In genomic region chr9:13825896-13826295, GRCm38 (mm10) we compare ENCODE assay signal across 8 mouse cellular contexts. TPM values are rescaled to one million over a fixed set of nuclear protein-coding genes. Genes with fewer than 3 reads are reported as not detected.
DNase-seq lines count a peak whose midpoint lies in the region; ATAC-seq lines count a peak whose summit lies in the region.

No protein-coding gene starts in this region.

- 4% methylated on average over 8 of the region's 8 CpGs for WGBS in lung, embryonic 15.5 days
- WGBS in embryonic facial prominence, embryonic 15.5 days: 6% methylated on average over 8 of the region's 8 CpGs
- 11% methylated on average over 8 of the region's 8 CpGs for WGBS in limb, embryonic 11.5 days
- 5% methylated on average over 8 of the region's 8 CpGs for WGBS in neural tube, embryonic 15.5 days

- H3K4me2 ChIP-seq in lung, embryonic 15.5 days: peak overlapping the region; percentile 67
- peak overlapping the region; percentile 71 for H3K4me2 ChIP-seq in embryonic facial prominence, embryonic 15.5 days (replicated peaks)
- peak overlapping the region; percentile 60 for H3K4me2 ChIP-seq in limb, embryonic 11.5 days (ENCODE audit: low read depth, severe bottlenecking)
- peak overlapping the region; percentile 76 for H3K4me2 ChIP-seq in neural tube, embryonic 15.5 days

- no peaks in the 10 kb centered on the region for H3K9me3 ChIP-seq in lung, embryonic 15.5 days
- H3K9me3 ChIP-seq in embryonic facial prominence, embryonic 15.5 days (replicated peaks): no peaks in the 10 kb centered on the region
- no peaks in the 10 kb centered on the region for H3K9me3 ChIP-seq in limb, embryonic 11.5 days (ENCODE audit: control insufficient read depth, low read length)
- H3K9me3 ChIP-seq in neural tube, embryonic 15.5 days (replicated peaks): no peaks in the 10 kb centered on the region

- no peak for DNase-seq in lung, postnatal 36 days
- DNase-seq in limb, embryonic 11.5 days (ENCODE audit: low spot score): no peak
- DNase-seq in embryo, embryonic 11 days: no peak
- no peak for DNase-seq in layer of hippocampus, postnatal 10 days (ENCODE audit: low spot score in 2 of 2)
- no peak for DNase-seq in left cerebral cortex, postnatal 10 days (ENCODE audit: extremely low spot score in 1 of 2, low spot score in 2 of 2)

- H3K4me3 ChIP-seq in lung, embryonic 15.5 days: peak overlapping the region; percentile 81
- H3K4me3 ChIP-seq in embryonic facial prominence, embryonic 15.5 days (replicated peaks): peak overlapping the region; percentile 91
- H3K4me3 ChIP-seq in limb, embryonic 11.5 days (ENCODE audit: low read depth, low read length): peak overlapping the region; percentile 85
- peak overlapping the region; percentile 81 for H3K4me3 ChIP-seq in neural tube, embryonic 15.5 days (replicated peaks)

- intact Hi-C loops in left cerebral cortex, postnatal 10 days (cut with DNase I): no loop called here

- H3K9ac ChIP-seq in lung, embryonic 15.5 days: peak overlapping the region; percentile 86
- peak overlapping the region; percentile 97 for H3K9ac ChIP-seq in embryonic facial prominence, embryonic 15.5 days
- H3K9ac ChIP-seq in limb, embryonic 11.5 days (ENCODE audit: low read length): peak overlapping the region; percentile 95
- H3K9ac ChIP-seq in neural tube, embryonic 15.5 days (replicated peaks): peak overlapping the region; percentile 83

- no peaks in the 10 kb centered on the region for H3K27me3 ChIP-seq in lung, embryonic 15.5 days
- no peaks in the 10 kb centered on the region for H3K27me3 ChIP-seq in embryonic facial prominence, embryonic 15.5 days
- H3K27me3 ChIP-seq in limb, embryonic 11.5 days (ENCODE audit: control insufficient read depth, insufficient read depth, low read length): no peaks in the 10 kb centered on the region
- no peaks in the 10 kb centered on the region for H3K27me3 ChIP-seq in neural tube, embryonic 15.5 days (replicated peaks)

- H3K36me3 ChIP-seq in lung, embryonic 15.5 days: peaks cover 11% of the 10 kb centered on the region
- H3K36me3 ChIP-seq in embryonic facial prominence, embryonic 15.5 days: peaks cover 10% of the 10 kb centered on the region
- peaks cover 3% of the 10 kb centered on the region; the same call in 1 of the 2 replicates for H3K36me3 ChIP-seq in limb, embryonic 11.5 days (ENCODE audit: control insufficient read depth, insufficient read depth, low read length)
- H3K36me3 ChIP-seq in neural tube, embryonic 15.5 days: peaks cover 9% of the 10 kb centered on the region

- H3K27ac ChIP-seq in lung, embryonic 15.5 days: peak overlapping the region; percentile 98
- peak overlapping the region; percentile 99 for H3K27ac ChIP-seq in embryonic facial prominence, embryonic 15.5 days (replicated peaks)
- peak overlapping the region; percentile 98 for H3K27ac ChIP-seq in limb, embryonic 11.5 days (replicated peaks; ENCODE audit: low read depth, low read length)
- peak overlapping the region; percentile 98 for H3K27ac ChIP-seq in neural tube, embryonic 15.5 days (replicated peaks)

- peaks cover 25% of the 10 kb centered on the region for H3K4me1 ChIP-seq in lung, embryonic 15.5 days
- H3K4me1 ChIP-seq in embryonic facial prominence, embryonic 15.5 days: peaks cover 22% of the 10 kb centered on the region
- H3K4me1 ChIP-seq in limb, embryonic 11.5 days (ENCODE audit: control insufficient read depth, insufficient read depth, low read length): peaks cover 9% of the 10 kb centered on the region
- H3K4me1 ChIP-seq in neural tube, embryonic 15.5 days: peaks cover 30% of the 10 kb centered on the region

- no peak for ATAC-seq in lung, embryonic 15.5 days (ENCODE audit: borderline replicate concordance, extremely low read depth, low FRiP score, low TSS enrichment)
- no peak for ATAC-seq in embryonic facial prominence, embryonic 15.5 days (ENCODE audit: insufficient number of reproducible peaks, low FRiP score, low TSS enrichment, low read depth)
- ATAC-seq in limb, embryonic 11.5 days (ENCODE audit: insufficient number of reproducible peaks, low FRiP score, low TSS enrichment, low read depth): no peak
- no peak for ATAC-seq in neural tube, embryonic 15.5 days (ENCODE audit: low FRiP score)

RNA-seq across cellular contexts. Expression of gene Cep57, which starts 1.0 kb away (rescaled TPM):
- polyA plus RNA-seq in lung, embryonic 15.5 days (2015; fragmentation: Nextera tagmentation; extraction: Ambion mirVana): 52.5 and 55.1 TPM in 2 replicates
- 46.0 and 51.1 TPM in 2 replicates for polyA plus RNA-seq in embryonic facial prominence, embryonic 15.5 days (2015; fragmentation: Nextera tagmentation; extraction: Ambion mirVana)
- polyA plus RNA-seq in limb, embryonic 11.5 days (2014; fragmentation: Nextera tagmentation; extraction: Ambion mirVana): 73.7 and 75.7 TPM in 2 replicates
- 33.5 and 44.1 TPM in 2 replicates for polyA plus RNA-seq in neural tube, embryonic 15.5 days (2015; fragmentation: Nextera tagmentation; extraction: Ambion mirVana)
- 10 to 100 TPM; 19.2 to 19.3 TPM for total RNA-seq in layer of hippocampus, postnatal 10 days (2021)
- total RNA-seq in left cerebral cortex, postnatal 10 days (2021): 10 to 100 TPM; 17.2 to 18.0 TPM

RNA-seq across cellular contexts. Expression of gene Fam76b, which starts 1.6 kb away (rescaled TPM):
- 22.3 and 26.6 TPM in 2 replicates for polyA plus RNA-seq in lung, embryonic 15.5 days (2015; fragmentation: Nextera tagmentation; extraction: Ambion mirVana)
- 22.0 and 23.5 TPM in 2 replicates for polyA plus RNA-seq in embryonic facial prominence, embryonic 15.5 days (2015; fragmentation: Nextera tagmentation; extraction: Ambion mirVana)
- 28.3 and 30.2 TPM in 2 replicates for polyA plus RNA-seq in limb, embryonic 11.5 days (2014; fragmentation: Nextera tagmentation; extraction: Ambion mirVana)
- polyA plus RNA-seq in neural tube, embryonic 15.5 days (2015; fragmentation: Nextera tagmentation; extraction: Ambion mirVana): 15.5 and 17.3 TPM in 2 replicates
- 10 to 100 TPM; 27.2 to 28.7 TPM for total RNA-seq in layer of hippocampus, postnatal 10 days (2021)
- total RNA-seq in left cerebral cortex, postnatal 10 days (2021): 10 to 100 TPM; 23.7 to 26.2 TPM
